Mouse (Mus musculus) liver, adult (tissue): ENCODE results near the gene Dnajc7.

Experiments
- GATA4 ChIP-seq: IDR thresholded peaks from 2 replicates; pipeline ENCODE4 v1.6.1; 2014; ENCODE audit warnings: mild to moderate bottlenecking, low read length; ENCODE audit not compliant: insufficient replicate concordance

Gene Dnajc7

DNA sequence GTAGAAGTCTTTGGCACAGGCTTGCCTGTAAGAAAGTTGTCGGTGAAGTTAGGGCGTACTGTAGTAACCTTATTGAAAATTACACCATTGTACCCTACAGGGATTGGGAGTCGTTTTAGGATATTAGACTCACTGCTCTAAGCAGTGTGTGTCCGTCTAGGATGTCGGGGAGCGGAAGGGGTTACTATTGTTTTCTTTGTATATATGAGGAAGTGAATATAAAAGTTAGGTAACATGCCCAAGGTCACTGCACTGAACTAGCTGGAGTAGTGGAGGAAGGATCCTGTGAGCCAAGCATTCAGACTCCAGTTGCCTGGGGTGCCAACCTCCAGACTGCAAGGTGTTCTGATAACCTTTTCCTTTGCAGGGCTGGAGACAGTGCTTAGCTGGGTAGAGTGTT lies 73.0 kb downstream of the Dnajc7 start:
- TF ChIP-seq GATA4, result no peak

DNA sequence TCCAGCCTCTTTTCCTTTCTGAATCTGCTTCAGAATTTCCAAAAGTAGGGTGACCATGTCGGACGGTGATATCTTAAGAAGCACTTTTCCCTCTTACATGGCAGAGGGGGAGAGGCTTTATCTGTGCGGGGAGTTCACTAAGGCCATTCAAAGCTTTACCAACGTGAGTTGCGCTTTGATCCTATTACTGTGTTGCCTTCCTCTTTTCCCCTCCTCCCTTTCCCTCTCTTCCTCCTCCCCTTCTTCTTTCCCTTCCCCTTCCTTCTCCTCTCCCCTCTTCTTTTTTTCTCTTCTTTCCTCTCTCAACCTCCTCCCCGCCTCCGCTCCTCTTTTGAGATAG lies 74.3 kb downstream of the Dnajc7 start:
- TF ChIP-seq GATA4, result no peak

DNA sequence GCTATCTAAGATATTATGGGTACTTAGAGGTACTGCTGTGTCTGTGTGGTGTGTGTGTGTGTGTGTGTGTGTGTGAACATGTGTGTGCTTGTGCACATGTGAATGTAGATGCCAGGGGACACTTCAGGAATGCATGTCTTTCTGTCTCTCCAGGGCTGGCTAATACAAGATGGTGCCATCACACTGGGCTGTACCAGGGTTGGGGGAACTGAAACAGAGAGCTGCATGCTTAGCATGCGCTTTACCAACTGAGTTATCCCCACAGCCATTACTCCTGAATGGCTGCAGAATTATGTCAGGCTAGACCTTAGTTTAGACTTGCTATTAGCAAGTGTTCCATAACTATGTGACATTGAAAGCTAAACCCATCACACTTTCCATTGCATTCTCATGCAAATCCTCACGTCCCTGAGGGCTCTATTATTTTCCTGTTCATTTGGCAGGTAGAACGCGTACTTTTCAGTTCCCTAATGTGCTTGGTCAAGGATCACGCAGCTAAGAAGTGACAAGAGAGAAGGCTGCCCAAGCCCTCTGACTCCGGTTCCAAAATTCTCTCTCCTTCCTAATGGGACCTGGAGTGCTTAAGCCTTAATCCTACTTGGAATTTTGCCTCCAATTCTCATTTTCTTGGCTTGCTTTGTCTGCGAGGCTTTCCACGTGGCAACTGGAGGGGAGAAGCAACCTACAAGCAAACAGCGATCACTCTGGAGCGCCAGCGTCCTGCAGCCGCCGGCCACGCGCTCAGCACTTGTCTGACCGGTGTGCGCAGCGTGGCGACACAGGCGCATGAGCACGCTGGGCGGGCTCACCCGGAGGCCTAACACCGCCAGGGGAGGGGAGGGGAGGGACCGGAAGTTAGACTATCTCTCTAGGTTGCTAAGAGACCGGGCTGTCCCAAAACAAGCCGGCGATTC lies 74.9 kb downstream of the Dnajc7 start, which contains the start of gene Ttc25:
Ttc25 (plus strand) TSS at position 776 of the 914 bp plus-strand sequence.
- TF ChIP-seq GATA4, result peak; percentile 88; the same call in 1 of the 2 replicates

- no peak for TF ChIP-seq GATA4
These were observed 78.4 kb downstream of the Dnajc7 start for GRCm38 (mm10) chr11:100541577-100541976.

DNA sequence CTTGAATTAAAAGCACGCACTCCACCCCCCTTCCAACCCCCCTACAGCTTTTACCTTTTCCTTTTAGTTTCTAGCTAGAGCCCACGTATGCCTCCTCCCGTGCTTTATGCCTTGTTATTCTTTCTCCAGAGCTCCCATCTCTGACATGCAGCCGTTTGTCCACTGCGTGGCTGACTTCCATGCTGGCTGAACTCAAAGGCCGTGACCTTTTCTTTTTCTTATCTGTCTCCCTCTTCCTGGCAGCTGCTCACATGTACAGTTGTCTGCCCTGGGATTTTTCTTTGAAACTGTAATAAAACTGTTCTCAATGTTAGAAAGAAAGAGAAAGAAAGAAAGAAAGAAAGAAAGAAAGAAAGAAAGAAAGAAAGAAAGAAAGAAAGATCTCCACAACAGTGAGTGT lies 79.0 kb downstream of the Dnajc7 start:
- peak; percentile 93 for TF ChIP-seq GATA4

DNA sequence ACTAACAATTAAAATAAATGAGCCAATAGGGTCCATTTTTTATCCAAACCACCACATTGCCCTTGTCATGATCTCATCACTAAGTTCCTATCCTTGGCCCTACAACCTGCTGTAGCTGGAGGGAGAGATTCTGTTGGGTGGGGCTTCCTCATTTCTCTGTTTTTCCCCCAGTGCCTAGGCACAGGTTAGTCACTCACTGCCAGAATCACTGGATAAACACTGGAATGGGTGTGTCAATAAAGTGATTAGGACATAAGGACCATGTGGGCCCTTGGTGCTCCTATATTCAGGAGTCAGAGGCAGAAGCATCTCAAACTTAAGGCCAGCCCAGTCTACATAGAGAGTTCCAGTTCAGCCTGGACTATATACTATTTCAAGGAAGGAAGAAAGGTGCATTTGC lies 83.5 kb downstream of the Dnajc7 start:
- TF ChIP-seq GATA4, result no peak

- no peak for TF ChIP-seq GATA4
These were observed 84.0 kb downstream of the Dnajc7 start for GRCm38 (mm10) chr11:100535996-100536395.

DNA sequence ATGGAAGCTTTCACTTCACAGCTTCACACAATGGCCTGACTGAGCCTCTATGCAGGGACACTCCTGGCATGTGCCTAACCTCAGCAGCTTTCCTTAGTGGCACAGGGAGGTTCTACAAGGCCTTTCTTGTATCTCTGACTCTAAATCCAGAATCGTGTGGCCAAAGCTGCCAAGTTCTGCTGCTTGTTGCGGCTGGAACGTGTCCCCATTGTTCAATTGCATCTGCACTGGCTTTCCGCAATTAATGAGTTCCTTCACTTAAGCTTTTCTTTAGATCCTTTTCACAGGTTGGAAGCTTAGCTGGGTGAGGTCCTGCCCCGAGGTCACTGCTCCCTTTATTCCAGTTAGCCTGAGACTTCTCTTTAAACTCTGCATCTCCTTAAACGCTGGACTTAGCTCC lies 86.1 kb downstream of the Dnajc7 start:
- TF ChIP-seq GATA4, result no peak
